Mouse (Mus musculus): ENCODE measurements at regions not wholly inside any gene's neighbourhood (a gene's known extent, or its start where the extent isn't known, plus 50 kb on each side); places are given as distances from the start of the nearest gene placed in this dataset.

GRCm38 (mm10) chr9:30536508-30537100, 109.7 kb downstream of the Snx19 start:
- no peaks in the 10 kb centered on the region for H3K27me3 ChIP-seq (ENCODE audit: control insufficient read depth, insufficient read depth, low read length)
- no peaks in the 10 kb centered on the region for H3K79me2 ChIP-seq (ENCODE audit: control insufficient read depth, insufficient read depth, low read length)
- TF ChIP-seq POLR2A (IDR thresholded peaks at IDR 0.05; ENCODE audit: extremely low read depth, insufficient read depth, low read length) = no peak
- TF ChIP-seq CTCF (IDR thresholded peaks at IDR 0.05; ENCODE audit: low read depth, low read length) = no peak
- H3K36me3 ChIP-seq (ENCODE audit: control insufficient read depth, insufficient read depth, low read length) = no peaks in the 10 kb centered on the region
- 38% methylated on average over 8 of the region's 8 CpGs for WGBS
- no peak for DNase-seq (ENCODE audit: extremely low read depth, low read depth, low spot score)
- no peak overlapping the region for H3K4me3 ChIP-seq (ENCODE audit: insufficient read depth, low read depth, low read length)
- no peak overlapping the region for H3K27ac ChIP-seq (replicated peaks; ENCODE audit: insufficient read depth, low read depth, low read length)
- no peak overlapping the region for H3K9ac ChIP-seq (ENCODE audit: low read depth, low read length)
- no peaks in the 10 kb centered on the region for H3K4me1 ChIP-seq (ENCODE audit: control insufficient read depth, insufficient read depth, low read length)

- Histone ChIP-seq H3K79me2 (ENCODE audit: control insufficient read depth, insufficient read depth, low read length) (no peaks in the 10 kb centered on the region), H3K4me1 (ENCODE audit: control insufficient read depth, insufficient read depth, low read length) (no peaks in the 10 kb centered on the region), H3K27ac (replicated peaks; ENCODE audit: insufficient read depth, low read depth, low read length) (no peak overlapping the region), H3K36me3 (ENCODE audit: control insufficient read depth, insufficient read depth, low read length) (no peaks in the 10 kb centered on the region), H3K4me3 (ENCODE audit: insufficient read depth, low read depth, low read length) (no peak overlapping the region), H3K9ac (ENCODE audit: low read depth, low read length) (no peak overlapping the region), H3K27me3 (ENCODE audit: control insufficient read depth, insufficient read depth, low read length) (no peaks in the 10 kb centered on the region)
- WGBS = 76% methylated on average over 4 of the region's 4 CpGs
- DNase-seq (ENCODE audit: extremely low read depth, low read depth, low spot score) = no peak
- TF ChIP-seq CTCF (IDR thresholded peaks at IDR 0.05; ENCODE audit: low read depth, low read length) = no peak
- no peak for TF ChIP-seq POLR2A (IDR thresholded peaks at IDR 0.05; ENCODE audit: extremely low read depth, insufficient read depth, low read length)
Observed at GRCm38 (mm10) chr9:30534961-30535360, 108.1 kb downstream of the Snx19 start.

GRCm38 (mm10) chr9:30533780-30534343, 107.0 kb downstream of the Snx19 start:
- Histone ChIP-seq H3K27ac (replicated peaks; ENCODE audit: insufficient read depth, low read depth, low read length) (no peak overlapping the region), H3K4me3 (ENCODE audit: insufficient read depth, low read depth, low read length) (no peak overlapping the region), H3K4me1 (ENCODE audit: control insufficient read depth, insufficient read depth, low read length) (no peaks in the 10 kb centered on the region), H3K36me3 (ENCODE audit: control insufficient read depth, insufficient read depth, low read length) (no peaks in the 10 kb centered on the region), H3K79me2 (ENCODE audit: control insufficient read depth, insufficient read depth, low read length) (no peaks in the 10 kb centered on the region), H3K27me3 (ENCODE audit: control insufficient read depth, insufficient read depth, low read length) (no peaks in the 10 kb centered on the region), H3K9ac (ENCODE audit: low read depth, low read length) (no peak overlapping the region)
- 82% methylated on average over 11 of the region's 11 CpGs for WGBS
- TF ChIP-seq POLR2A (IDR thresholded peaks at IDR 0.05; ENCODE audit: extremely low read depth, insufficient read depth, low read length) (no peak), CTCF (IDR thresholded peaks at IDR 0.05; ENCODE audit: low read depth, low read length) (no peak)
- DNase-seq (ENCODE audit: extremely low read depth, low read depth, low spot score) = no peak

DNA sequence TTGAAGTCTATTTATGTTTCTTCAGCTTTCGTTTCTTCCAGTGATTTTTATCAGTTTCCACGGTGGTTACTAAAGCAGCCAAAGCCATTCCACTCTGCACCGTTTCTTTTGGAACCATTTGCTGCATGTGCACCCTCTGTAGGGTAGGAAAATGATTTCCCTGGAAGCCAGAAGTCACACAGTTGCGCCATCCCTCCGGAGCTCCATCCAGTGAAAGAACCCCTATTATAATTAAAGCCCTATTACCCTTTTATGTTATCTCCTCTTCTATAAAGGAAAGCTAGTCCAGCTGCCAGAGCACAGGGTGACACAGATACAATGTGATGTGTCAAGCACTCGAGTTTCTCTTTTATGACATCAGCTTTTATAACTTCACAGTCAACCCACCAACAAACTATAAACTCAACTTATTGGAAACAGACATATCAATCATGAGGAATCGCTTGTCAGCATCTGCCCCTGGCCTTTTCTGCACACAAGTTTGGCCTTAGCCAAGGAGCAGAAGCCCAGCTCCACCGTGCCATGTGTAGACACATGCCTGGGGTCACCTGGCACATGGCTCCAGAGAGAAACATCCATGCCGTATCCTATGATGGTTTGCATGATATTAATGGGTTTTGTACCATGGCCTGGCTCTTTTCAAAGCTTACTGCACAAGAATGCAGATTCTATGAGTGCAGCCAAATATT, 106.3 kb downstream of the Snx19 start:
- TF ChIP-seq CTCF (IDR thresholded peaks at IDR 0.05; ENCODE audit: low read depth, low read length) (no peak), POLR2A (IDR thresholded peaks at IDR 0.05; ENCODE audit: extremely low read depth, insufficient read depth, low read length) (no peak)
- no peaks in the 10 kb centered on the region for H3K36me3 ChIP-seq (ENCODE audit: control insufficient read depth, insufficient read depth, low read length)
- 76% methylated on average over 9 of the region's 9 CpGs for WGBS
- H3K27ac ChIP-seq (replicated peaks; ENCODE audit: insufficient read depth, low read depth, low read length) = no peak overlapping the region
- no peaks in the 10 kb centered on the region for H3K4me1 ChIP-seq (ENCODE audit: control insufficient read depth, insufficient read depth, low read length)
- H3K9ac ChIP-seq (ENCODE audit: low read depth, low read length) = no peak overlapping the region
- DNase-seq (ENCODE audit: extremely low read depth, low read depth, low spot score) = no peak
- no peak overlapping the region for H3K4me3 ChIP-seq (ENCODE audit: insufficient read depth, low read depth, low read length)
- no peaks in the 10 kb centered on the region for H3K79me2 ChIP-seq (ENCODE audit: control insufficient read depth, insufficient read depth, low read length)
- no peaks in the 10 kb centered on the region for H3K27me3 ChIP-seq (ENCODE audit: control insufficient read depth, insufficient read depth, low read length)

GRCm38 (mm10) chr9:30525086-30525485, 98.2 kb downstream of the Snx19 start:
- 81% methylated on average over 5 of the region's 5 CpGs for WGBS
- no peak for DNase-seq (ENCODE audit: extremely low read depth, low read depth, low spot score)

More at GRCm38 (mm10) chr9:30525086-30525485, 98.2 kb downstream of the Snx19 start:
- Histone ChIP-seq H3K9ac (ENCODE audit: low read depth, low read length) (no peak overlapping the region), H3K4me3 (ENCODE audit: insufficient read depth, low read depth, low read length) (no peak overlapping the region), H3K79me2 (ENCODE audit: control insufficient read depth, insufficient read depth, low read length) (no peaks in the 10 kb centered on the region), H3K27me3 (ENCODE audit: control insufficient read depth, insufficient read depth, low read length) (no peaks in the 10 kb centered on the region), H3K4me1 (ENCODE audit: control insufficient read depth, insufficient read depth, low read length) (no peaks in the 10 kb centered on the region), H3K27ac (replicated peaks; ENCODE audit: insufficient read depth, low read depth, low read length) (no peak overlapping the region), H3K36me3 (ENCODE audit: control insufficient read depth, insufficient read depth, low read length) (no peaks in the 10 kb centered on the region)
- no peak for TF ChIP-seq POLR2A (IDR thresholded peaks at IDR 0.05; ENCODE audit: extremely low read depth, insufficient read depth, low read length)
- no peak for TF ChIP-seq CTCF (IDR thresholded peaks at IDR 0.05; ENCODE audit: low read depth, low read length)

Measured in liver, adult 2 months (tissue).